Mouse (Mus musculus) hindbrain, embryonic 11.5 days (tissue): ENCODE measurements around the gene Pcp4l1. TPM values are rescaled to one million over a fixed set of nuclear protein-coding genes. Genes with fewer than 3 reads are reported as not detected.

Experiments
- ATAC-seq: fragments of 200-750 bp; cut with Nextera tagmentation; 2 replicates; pipeline ENCODE4 v1.8.0; 2017; ENCODE audit warnings: mild to moderate bottlenecking, moderate TSS enrichment, moderate library complexity; ENCODE audit not compliant: low FRiP score
- DNase-seq: peaks from one replicate; pipeline ENCODE4 v3.0.0-alpha.2; 2015; ENCODE audit warnings: low spot score
- H3K27ac ChIP-seq: fragments of 300-500 bp; sonication (generic); 2 replicates; pipeline ENCODE4 v1.5.1; 2014; ENCODE audit warnings: mild to moderate bottlenecking, low read depth, low read length
- H3K27me3 ChIP-seq: fragments of 300-500 bp; sonication (generic); 2 replicates; pipeline ENCODE4 v1.6.1; 2014; ENCODE audit warnings: mild to moderate bottlenecking, low read length, moderate library complexity, mixed read lengths; ENCODE audit not compliant: control insufficient read depth, insufficient read depth
- H3K36me3 ChIP-seq: fragments of 300-500 bp; sonication (generic); 2 replicates; pipeline ENCODE4 v1.6.1; 2014; ENCODE audit warnings: mild to moderate bottlenecking, low read length, moderate library complexity, mixed read lengths; ENCODE audit not compliant: control insufficient read depth, insufficient read depth
- H3K4me1 ChIP-seq: fragments of 300-500 bp; sonication (generic); replicated peaks from 2 replicates; pipeline ENCODE4 v1.6.1; 2014; ENCODE audit warnings: low read length, mixed read lengths; ENCODE audit not compliant: control insufficient read depth, insufficient read depth
- H3K4me2 ChIP-seq: fragments of 300-500 bp; sonication (generic); replicated peaks from 2 replicates; pipeline ENCODE4 v1.6.1; 2014; ENCODE audit warnings: mild to moderate bottlenecking, low read depth, low read length
- H3K4me3 ChIP-seq: fragments of 300-500 bp; sonication (generic); 2 replicates; pipeline ENCODE4 v1.5.1; 2014; ENCODE audit warnings: low read depth, low read length
- H3K9ac ChIP-seq: fragments of 300-500 bp; sonication (generic); 2 replicates; pipeline ENCODE4 v1.6.1; 2014; ENCODE audit warnings: low read depth, low read length
- H3K9me3 ChIP-seq: fragments of 300-500 bp; sonication (generic); 2 replicates; pipeline ENCODE4 v1.6.1; 2016; ENCODE audit warnings: low read length; ENCODE audit not compliant: control insufficient read depth
- WGBS: fragments of 180-500 bp; shearing (Covaris S2); extraction: QIAGEN DNeasy Blood & Tissue Kit; methylation state at CpG from one replicate; pipeline ENCODE4 v1.1.7; 2014; 5-methylcytosine and 5-hydroxymethylcytosine counted together
- polyA plus RNA-seq: library from polyadenylated mRNA; unstranded; fragments of >200 nt; fragmentation: Nextera tagmentation; extraction: Ambion mirVana; gene quantifications from 2 replicates; pipeline ENCODE4 v1.2.1, GENCODE M21; 2014

The Pcp4l1 gene
- polyA plus RNA-seq, 1 experiment from 2014 or later, result 31.4 TPM

DNA sequence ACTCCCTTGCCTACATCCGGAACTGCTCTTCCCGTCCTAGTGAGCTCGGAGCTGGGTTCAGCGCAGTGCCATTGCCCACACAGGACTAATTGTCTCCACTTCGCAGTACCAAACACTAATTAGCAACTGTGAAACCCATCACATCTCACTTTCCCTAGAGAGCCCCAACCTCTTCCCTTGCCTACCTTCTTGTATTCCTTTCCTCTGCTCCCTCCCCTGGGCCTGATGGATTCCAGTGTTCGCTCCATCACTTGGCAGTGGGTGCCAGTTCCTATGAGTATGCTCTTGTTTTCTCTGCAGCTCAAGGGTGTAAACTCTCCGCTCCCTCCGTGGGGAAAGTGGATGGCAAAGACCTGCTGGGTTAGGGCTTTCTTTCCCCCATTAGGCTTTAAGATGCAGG lies 10.4 kb downstream of the Pcp4l1 start:
- ATAC-seq, result no peak
- 71% methylated on average over 8 of the region's 8 CpGs for WGBS
- DNase-seq, result no peak

DNA sequence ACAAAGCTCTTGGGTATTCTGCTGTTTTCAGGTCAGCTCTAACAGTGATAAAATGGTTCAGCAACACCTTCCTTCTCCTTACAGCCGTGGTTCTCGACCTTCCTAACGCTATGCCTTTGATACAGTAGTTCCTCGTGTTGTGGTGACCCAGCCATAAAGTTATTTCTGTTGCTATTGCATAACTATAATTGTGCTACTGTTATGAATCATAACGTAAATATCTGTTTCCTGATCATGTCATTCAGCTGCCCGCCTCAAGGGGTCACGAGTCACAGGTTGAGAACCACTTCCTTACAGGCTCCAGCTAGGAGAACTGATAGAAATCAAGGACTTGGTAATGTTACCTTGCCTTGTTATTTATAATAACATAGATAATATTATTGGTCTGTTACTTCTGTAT lies 11.8 kb downstream of the Pcp4l1 start:
- no peak for DNase-seq
- no peak overlapping the region for H3K4me2 ChIP-seq
- 83% methylated on average over 7 of the region's 7 CpGs for WGBS
- H3K27me3 ChIP-seq, result no peaks in the 10 kb centered on the region
- ATAC-seq, result no peak
- no peaks in the 10 kb centered on the region for H3K9me3 ChIP-seq
- no peaks in the 10 kb centered on the region for H3K36me3 ChIP-seq
- H3K9ac ChIP-seq, result no peak overlapping the region
- H3K27ac ChIP-seq, result no peak overlapping the region
- no peaks in the 10 kb centered on the region; the same call in 1 of the 2 replicates for H3K4me1 ChIP-seq
- H3K4me3 ChIP-seq, result no peak overlapping the region

More for the DNA sequence above, 10.4 kb downstream of the Pcp4l1 start:
- Histone ChIP-seq H3K36me3 (no peaks in the 10 kb centered on the region), H3K9ac (no peak overlapping the region), H3K4me2 (no peak overlapping the region), H3K4me3 (no peak overlapping the region), H3K27me3 (no peaks in the 10 kb centered on the region), H3K27ac (no peak overlapping the region), H3K4me1 (no peaks in the 10 kb centered on the region; the same call in 1 of the 2 replicates), H3K9me3 (no peaks in the 10 kb centered on the region)

- H3K4me3 ChIP-seq, result no peak overlapping the region
- H3K9me3 ChIP-seq, result no peaks in the 10 kb centered on the region
- H3K4me2 ChIP-seq, result no peak overlapping the region
- no peaks in the 10 kb centered on the region for H3K4me1 ChIP-seq
- H3K36me3 ChIP-seq, result no peaks in the 10 kb centered on the region
- ATAC-seq (no peak), DNase-seq (no peak)
- H3K27ac ChIP-seq, result no peak overlapping the region
- no peaks in the 10 kb centered on the region for H3K27me3 ChIP-seq
- no peak overlapping the region for H3K9ac ChIP-seq
- WGBS, result 54% methylated on average over 3 of the region's 3 CpGs
These were observed 12.4 kb downstream of the Pcp4l1 start for GRCm38 (mm10) chr1:171183620-171184019.

- H3K4me1 ChIP-seq, result no peaks in the 10 kb centered on the region
- H3K27ac ChIP-seq, result no peak overlapping the region
- H3K4me2 ChIP-seq, result no peak overlapping the region
- ATAC-seq, result no peak
- H3K4me3 ChIP-seq, result no peak overlapping the region
- H3K9ac ChIP-seq, result no peak overlapping the region
- H3K36me3 ChIP-seq, result no peaks in the 10 kb centered on the region
- WGBS, result 80% methylated on average over 3 of the region's 3 CpGs
- DNase-seq, result no peak
- H3K9me3 ChIP-seq, result no peaks in the 10 kb centered on the region
- no peaks in the 10 kb centered on the region for H3K27me3 ChIP-seq
These were observed 13.0 kb downstream of the Pcp4l1 start for GRCm38 (mm10) chr1:171183025-171183424.

DNA sequence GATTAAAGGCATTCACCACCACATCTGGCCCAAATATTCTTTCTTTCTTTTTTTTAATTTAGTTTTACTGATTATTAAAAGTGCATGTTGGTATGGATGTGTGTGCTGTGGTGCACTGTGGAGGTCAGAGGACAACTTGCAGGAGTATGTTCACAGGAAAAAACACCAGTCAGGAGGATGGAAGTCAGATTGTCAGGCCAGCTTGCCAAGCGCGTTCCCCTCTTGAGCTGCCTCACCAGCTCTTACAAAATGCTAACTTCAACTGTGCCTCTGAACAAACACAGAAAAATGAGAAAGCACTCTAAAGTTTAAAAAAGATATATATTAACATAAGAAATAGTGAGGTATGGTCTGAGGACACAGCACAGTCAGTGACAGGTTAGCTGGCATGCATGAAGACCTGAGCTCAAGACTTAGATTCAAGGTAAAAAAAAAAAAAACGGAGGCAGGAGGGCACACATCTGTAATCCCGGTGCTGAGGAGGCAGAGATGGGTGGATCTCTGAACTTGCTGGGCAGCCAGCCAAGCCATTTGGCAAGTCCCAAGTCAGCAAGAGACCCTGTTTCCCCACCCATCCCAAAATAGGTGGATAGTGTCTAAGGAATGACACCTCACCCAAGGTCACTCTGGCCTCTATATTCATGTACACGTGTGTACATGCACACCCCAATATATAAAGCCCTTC lies 16.4 kb downstream of the Pcp4l1 start:
- ATAC-seq (no peak), DNase-seq (no peak)
- Histone ChIP-seq H3K36me3 (no peaks in the 10 kb centered on the region), H3K9ac (no peak overlapping the region), H3K4me1 (no peaks in the 10 kb centered on the region), H3K9me3 (no peaks in the 10 kb centered on the region), H3K4me3 (no peak overlapping the region), H3K27ac (no peak overlapping the region), H3K27me3 (no peaks in the 10 kb centered on the region), H3K4me2 (no peak overlapping the region)
- WGBS, result 84% methylated on average over 5 of the region's 5 CpGs

GRCm38 (mm10) chr1:171172779-171173178 lies 23.3 kb downstream of the Pcp4l1 start:
- no peak overlapping the region for H3K9ac ChIP-seq
- WGBS, result 93% methylated on average over 8 of the region's 8 CpGs
- no peak for ATAC-seq

GRCm38 (mm10) chr1:171171138-171171537 lies 24.9 kb downstream of the Pcp4l1 start:
- DNase-seq, result no peak
- Histone ChIP-seq H3K4me3 (no peak overlapping the region), H3K9ac (no peak overlapping the region), H3K36me3 (no peaks in the 10 kb centered on the region), H3K27me3 (no peaks in the 10 kb centered on the region), H3K4me1 (no peaks in the 10 kb centered on the region), H3K4me2 (no peak overlapping the region), H3K9me3 (no peaks in the 10 kb centered on the region), H3K27ac (no peak overlapping the region)
- WGBS, result 64% methylated on average over 3 of the region's 3 CpGs
- no peak for ATAC-seq

More at GRCm38 (mm10) chr1:171172779-171173178, 23.3 kb downstream of the Pcp4l1 start:
- Histone ChIP-seq H3K4me2 (no peak overlapping the region), H3K4me3 (no peak overlapping the region), H3K27me3 (no peaks in the 10 kb centered on the region), H3K4me1 (no peaks in the 10 kb centered on the region), H3K9me3 (no peaks in the 10 kb centered on the region), H3K36me3 (no peaks in the 10 kb centered on the region), H3K27ac (no peak overlapping the region)
- DNase-seq, result no peak

- no peak overlapping the region for H3K9ac ChIP-seq
- H3K27me3 ChIP-seq, result no peaks in the 10 kb centered on the region
- DNase-seq (no peak), ATAC-seq (no peak)
- WGBS, result 72% methylated on average over 3 of the region's 3 CpGs
- no peak overlapping the region for H3K27ac ChIP-seq
- H3K9me3 ChIP-seq, result no peaks in the 10 kb centered on the region
- H3K4me2 ChIP-seq, result no peak overlapping the region
- H3K4me1 ChIP-seq, result no peaks in the 10 kb centered on the region
- no peaks in the 10 kb centered on the region for H3K36me3 ChIP-seq
- no peak overlapping the region for H3K4me3 ChIP-seq
These were observed 26.2 kb downstream of the Pcp4l1 start for GRCm38 (mm10) chr1:171169913-171170312.

DNA sequence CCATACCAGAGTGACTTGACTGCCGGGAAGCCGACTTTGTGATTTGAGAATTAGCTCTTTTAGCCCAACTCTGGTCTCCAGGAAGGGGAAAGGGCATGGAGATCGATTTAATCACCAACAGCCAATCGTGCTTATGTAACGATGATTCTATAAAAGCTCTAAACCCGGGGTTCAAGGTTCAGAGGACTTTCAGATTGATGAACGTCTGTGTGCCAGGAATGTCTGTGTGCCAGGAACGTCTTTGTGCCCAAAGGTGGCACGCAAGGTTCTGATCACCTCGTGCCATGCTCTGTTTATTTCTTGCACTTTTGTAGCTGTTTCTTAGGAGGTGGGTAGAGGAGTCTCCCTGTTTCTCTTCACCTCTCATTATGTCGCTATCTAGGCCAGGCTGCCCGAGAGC lies 27.2 kb downstream of the Pcp4l1 start:
- Histone ChIP-seq H3K27ac (no peak overlapping the region), H3K27me3 (no peaks in the 10 kb centered on the region), H3K9me3 (no peaks in the 10 kb centered on the region), H3K4me3 (no peak overlapping the region), H3K9ac (no peak overlapping the region), H3K36me3 (no peaks in the 10 kb centered on the region), H3K4me1 (no peaks in the 10 kb centered on the region), H3K4me2 (no peak overlapping the region)
- WGBS, result 89% methylated on average over 12 of the region's 12 CpGs
- ATAC-seq, result no peak
- no peak for DNase-seq
